Mouse (Mus musculus) myocyte (in vitro differentiated cells): ENCODE data around the gene Ddc.

Source experiments
- CEBPB ChIP-seq: IDR thresholded peaks from 2 replicates; pipeline ENCODE4 v1.6.1; 2011; ENCODE audit warnings: mild to moderate bottlenecking, moderate library complexity; ENCODE audit not compliant: poor library complexity, insufficient read depth, severe bottlenecking
- E2F4 ChIP-seq: IDR thresholded peaks from one replicate; pipeline ENCODE4 v1.6.1; 2011; ENCODE audit warnings: mild to moderate bottlenecking, control low read depth, moderate library complexity; ENCODE audit not compliant: insufficient read depth
- MAX ChIP-seq: IDR thresholded peaks from one replicate; pipeline ENCODE4 v1.6.1; 2011; ENCODE audit warnings: low read depth, mild to moderate bottlenecking, control low read depth
- MYOD1 ChIP-seq, 3 experiments: IDR thresholded peaks; one replicate each; pipeline ENCODE4 v1.6.1; 2011; ENCODE audit warnings: control low read depth in 2 of 3, low read depth in 2 of 3, mild to moderate bottlenecking in 2 of 3, moderate library complexity in 1 of 3; ENCODE audit not compliant: insufficient read length in 2 of 3, control insufficient read depth in 1 of 3
- MYOG ChIP-seq, 3 experiments: IDR thresholded peaks; one replicate each; pipeline ENCODE4 v1.6.1; 2011; ENCODE audit warnings: control low read depth in 2 of 3, low read depth in 2 of 3, mild to moderate bottlenecking in 2 of 3; ENCODE audit not compliant: insufficient read length in 2 of 3, control insufficient read depth in 1 of 3, insufficient read depth in 1 of 3
- POLR2A ChIP-seq: IDR thresholded peaks from one replicate; pipeline ENCODE4 v1.6.1; 2011; ENCODE audit warnings: low read depth, mild to moderate bottlenecking, control low read depth, moderate library complexity; ENCODE audit not compliant: insufficient read length
- POLR2AphosphoS2 ChIP-seq: IDR thresholded peaks from one replicate; pipeline ENCODE4 v1.6.1; 2011; ENCODE audit warnings: low read depth, control low read depth; ENCODE audit not compliant: insufficient read length
- TCF12 ChIP-seq: IDR thresholded peaks from one replicate; pipeline ENCODE4 v1.6.1; 2011; ENCODE audit warnings: mild to moderate bottlenecking, control low read depth; ENCODE audit not compliant: poor library complexity, insufficient read depth, severe bottlenecking
- USF1 ChIP-seq: IDR thresholded peaks from one replicate; pipeline ENCODE4 v1.6.1; 2011; ENCODE audit warnings: low read depth, mild to moderate bottlenecking, control low read depth, moderate library complexity

- TF ChIP-seq POLR2A (no peak), CEBPB (no peak), MYOG (IDR thresholded peaks at IDR 0.05; ENCODE audit: control insufficient read depth in 1 of 3, insufficient read depth in 1 of 3, insufficient read length in 2 of 3, low read depth in 2 of 3) (no peak), TCF12 (no peak), E2F4 (no peak), USF1 (no peak), MAX (no peak), MYOD1 (IDR thresholded peaks at IDR 0.05; ENCODE audit: control insufficient read depth in 1 of 3, insufficient read length in 2 of 3, low read depth in 2 of 3) (no peak), POLR2AphosphoS2 (no peak)
These were observed 9.2 kb downstream of the Ddc start for GRCm38 (mm10) chr11:11888727-11889126.
